Mouse (Mus musculus) CH12.LX (cell line): ENCODE results near the gene Nynrin.

Source experiments
- CTCF ChIP-seq, 2 experiments: IDR thresholded peaks in 1 of 2; conservative IDR thresholded peaks in 1 of 2; 2 replicates each; pipeline ENCODE4 v1.5.1; 2011 to 2012; ENCODE audit warnings: low read depth in 2 of 2, low read length in 2 of 2, improper control_type of control experiment in 1 of 2, inconsistent platforms in 1 of 2, mild to moderate bottlenecking in 1 of 2, moderate library complexity in 1 of 2
- EP300 ChIP-seq: IDR thresholded peaks from 2 replicates; pipeline ENCODE4 v1.6.1; 2011; ENCODE audit warnings: low read length, improper control_type of control experiment
- ETS1 ChIP-seq: conservative IDR thresholded peaks from 2 replicates; pipeline ENCODE4 v1.6.1; 2012; ENCODE audit warnings: low read depth, mild to moderate bottlenecking, inconsistent platforms, low read length, improper control_type of control experiment, moderate library complexity
- JUND ChIP-seq: conservative IDR thresholded peaks from 2 replicates; pipeline ENCODE4 v1.6.1; 2011; ENCODE audit warnings: low read depth, low read length, improper control_type of control experiment
- MAFK ChIP-seq: IDR thresholded peaks from 2 replicates; pipeline ENCODE4 v1.6.1; 2011; ENCODE audit warnings: low read length, improper control_type of control experiment; ENCODE audit not compliant: insufficient replicate concordance
- POLR2A ChIP-seq: IDR thresholded peaks from 2 replicates; pipeline ENCODE4 v1.6.1; 2011; ENCODE audit warnings: low read depth, mild to moderate bottlenecking, improper control_type of control experiment, low read length
- RCOR1 ChIP-seq: conservative IDR thresholded peaks from 2 replicates; pipeline ENCODE4 v1.6.1; 2012; ENCODE audit warnings: low read depth, mild to moderate bottlenecking, inconsistent platforms, low read length, improper control_type of control experiment
- TBP ChIP-seq: conservative IDR thresholded peaks from 2 replicates; pipeline ENCODE4 v1.6.1; 2011; ENCODE audit warnings: low read depth, low read length, improper control_type of control experiment
- TCF12 ChIP-seq: IDR thresholded peaks from 2 replicates; pipeline ENCODE4 v1.6.1; 2014; ENCODE audit warnings: low read depth, mild to moderate bottlenecking, inconsistent platforms, low read length, improper control_type of control experiment

- TF ChIP-seq CTCF (conservative IDR thresholded peaks at IDR 0.05 in 1 of 2, IDR thresholded peaks at IDR 0.05 in 1 of 2; ENCODE audit: low read depth in 2 of 2, low read length in 2 of 2) (no peak), POLR2A (no peak), JUND (no peak), TBP (no peak), RCOR1 (no peak), EP300 (no peak), MAFK (no peak), TCF12 (no peak), ETS1 (no peak)
These were observed 28.4 kb downstream of the Nynrin start for GRCm38 (mm10) chr14:55882171-55882641.
